Mouse (Mus musculus) liver, adult 2 months (tissue): ENCODE measurements around the gene Ccnk. TPM values are rescaled to one million over a fixed set of nuclear protein-coding genes. Genes with fewer than 3 reads are reported as not detected.

ENCODE experiments used
- DNase-seq: peaks from one replicate; pipeline ENCODE4 v3.0.0-alpha.2; 2011; ENCODE audit warnings: low read depth, low spot score; ENCODE audit errors: extremely low read depth
- H3K27ac ChIP-seq: fragments of 200-500 bp; replicated peaks from 2 replicates; pipeline ENCODE4 v1.5.1; 2012; ENCODE audit warnings: low read depth, mild to moderate bottlenecking, control low read depth, inconsistent platforms, low read length; ENCODE audit not compliant: insufficient read depth
- H3K27me3 ChIP-seq: fragments of 200-500 bp; 2 replicates; pipeline ENCODE4 v1.6.1; 2012; ENCODE audit warnings: mild to moderate bottlenecking, moderate library complexity, low read length, inconsistent platforms; ENCODE audit not compliant: control insufficient read depth, insufficient read depth
- H3K36me3 ChIP-seq: fragments of 200-500 bp; 2 replicates; pipeline ENCODE4 v1.6.1; 2012; ENCODE audit warnings: low read length, inconsistent platforms; ENCODE audit not compliant: control insufficient read depth, insufficient read depth
- H3K4me1 ChIP-seq: fragments of 200-500 bp; 2 replicates; pipeline ENCODE4 v1.6.1; 2011; ENCODE audit warnings: low read length; ENCODE audit not compliant: control insufficient read depth, insufficient read depth
- H3K4me3 ChIP-seq: fragments of 200-500 bp; 2 replicates; pipeline ENCODE4 v1.5.1; 2011; ENCODE audit warnings: low read depth, mild to moderate bottlenecking, control low read depth, low read length, moderate library complexity; ENCODE audit not compliant: insufficient read depth
- H3K79me2 ChIP-seq: fragments of 200-500 bp; 2 replicates; pipeline ENCODE4 v1.6.1; 2012; ENCODE audit warnings: inconsistent platforms, mild to moderate bottlenecking, low read length, moderate library complexity; ENCODE audit not compliant: control insufficient read depth, insufficient read depth
- H3K9ac ChIP-seq: fragments of 200-500 bp; 2 replicates; pipeline ENCODE4 v1.6.1; 2012; ENCODE audit warnings: low read depth, mild to moderate bottlenecking, control low read depth, inconsistent platforms, low read length
- CTCF ChIP-seq: fragments of 200-500 bp; IDR thresholded peaks from 2 replicates; pipeline ENCODE4 v1.5.1; 2011; ENCODE audit warnings: low read depth, low read length, control low read depth
- POLR2A ChIP-seq: fragments of 200-500 bp; IDR thresholded peaks from 2 replicates; pipeline ENCODE4 v1.6.1; 2011; ENCODE audit warnings: low read length, control low read depth; ENCODE audit not compliant: insufficient read depth; ENCODE audit errors: extremely low read depth
- WGBS: fragments of 180-500 bp; shearing (Covaris S2); methylation state at CpG from one replicate; pipeline ENCODE4 v1.1.7; 2018; 5-methylcytosine and 5-hydroxymethylcytosine counted together
- polyA plus RNA-seq: library from polyadenylated mRNA; depleted of rRNA; stranded (reverse); fragments of >200 nt; gene quantifications from 2 replicates; pipeline ENCODE4 v1.2.3, GENCODE M21; 2012
- total RNA-seq: library from RNA; depleted of rRNA; stranded (reverse); fragments of >200 nt; gene quantifications from 2 replicates; pipeline ENCODE4 v1.2.3, GENCODE M21; 2014

Ccnk gene
- total and polyA plus RNA-seq, 2 experiments = 4.1 to 8.5 TPM

- H3K36me3 ChIP-seq = peaks cover 25% of the 10 kb centered on the region
- peaks cover 11% of the 10 kb centered on the region for H3K79me2 ChIP-seq
- no peak for TF ChIP-seq POLR2A
- 0 out of 2 replicates have a peak, but pooled peaks cover 2% of the 10 kb centered on the region for H3K4me1 ChIP-seq
- no peaks in the 10 kb centered on the region for H3K27me3 ChIP-seq
- H3K4me3 ChIP-seq = no peak overlapping the region
- WGBS = 97% methylated on average over 3 of the region's 3 CpGs
- H3K9ac ChIP-seq = no peak overlapping the region
- H3K27ac ChIP-seq = no peak overlapping the region
- no peak for DNase-seq
These were observed 34.2 kb upstream of the Ccnk start for GRCm38 (mm10) chr12:108145198-108145597.

- peaks cover 9% of the 10 kb centered on the region for H3K79me2 ChIP-seq
- 67% methylated on average over 3 of the region's 3 CpGs for WGBS
- TF ChIP-seq POLR2A = no peak
- no peak for TF ChIP-seq CTCF
- no peak for DNase-seq
- H3K4me3 ChIP-seq = no peak overlapping the region
- H3K27me3 ChIP-seq = no peaks in the 10 kb centered on the region
- no peak overlapping the region for H3K9ac ChIP-seq
- H3K36me3 ChIP-seq = peaks cover 34% of the 10 kb centered on the region
- no peaks in the 10 kb centered on the region for H3K4me1 ChIP-seq
- no peak overlapping the region for H3K27ac ChIP-seq
These were observed 29.6 kb upstream of the Ccnk start for GRCm38 (mm10) chr12:108149764-108150163.

- Histone ChIP-seq H3K79me2 (peaks cover 7% of the 10 kb centered on the region; the same call in 1 of the 2 replicates), H3K27ac (no peak overlapping the region), H3K9ac (no peak overlapping the region), H3K4me1 (no peaks in the 10 kb centered on the region), H3K27me3 (no peaks in the 10 kb centered on the region), H3K4me3 (no peak overlapping the region), H3K36me3 (peaks cover 39% of the 10 kb centered on the region)
- WGBS = 97% methylated on average over 2 of the region's 2 CpGs
- TF ChIP-seq POLR2A (no peak), CTCF (peak; percentile 35; the same call in 1 of the 2 replicates)
- no peak for DNase-seq
These were observed 26.6 kb upstream of the Ccnk start for GRCm38 (mm10) chr12:108152743-108153142.

GRCm38 (mm10) chr12:108159863-108160262, 19.5 kb upstream of the Ccnk start:
- Histone ChIP-seq H3K9ac (no peak overlapping the region), H3K36me3 (peaks cover 58% of the 10 kb centered on the region), H3K4me3 (no peak overlapping the region), H3K27me3 (no peaks in the 10 kb centered on the region), H3K27ac (no peak overlapping the region), H3K4me1 (no peaks in the 10 kb centered on the region), H3K79me2 (peaks cover 15% of the 10 kb centered on the region; the same call in 1 of the 2 replicates)
- no peak for DNase-seq
- TF ChIP-seq POLR2A (no peak), CTCF (no peak)

GRCm38 (mm10) chr12:108162036-108162435, 17.3 kb upstream of the Ccnk start:
- Histone ChIP-seq H3K4me1 (no peaks in the 10 kb centered on the region), H3K27ac (no peak overlapping the region), H3K4me3 (no peak overlapping the region), H3K36me3 (peaks cover 49% of the 10 kb centered on the region), H3K79me2 (peaks cover 32% of the 10 kb centered on the region), H3K9ac (no peak overlapping the region), H3K27me3 (no peaks in the 10 kb centered on the region)
- WGBS = 96% methylated on average over 1 of the region's 1 CpGs
- no peak for DNase-seq
- TF ChIP-seq CTCF = peak; percentile 49
- TF ChIP-seq POLR2A = no peak

DNA sequence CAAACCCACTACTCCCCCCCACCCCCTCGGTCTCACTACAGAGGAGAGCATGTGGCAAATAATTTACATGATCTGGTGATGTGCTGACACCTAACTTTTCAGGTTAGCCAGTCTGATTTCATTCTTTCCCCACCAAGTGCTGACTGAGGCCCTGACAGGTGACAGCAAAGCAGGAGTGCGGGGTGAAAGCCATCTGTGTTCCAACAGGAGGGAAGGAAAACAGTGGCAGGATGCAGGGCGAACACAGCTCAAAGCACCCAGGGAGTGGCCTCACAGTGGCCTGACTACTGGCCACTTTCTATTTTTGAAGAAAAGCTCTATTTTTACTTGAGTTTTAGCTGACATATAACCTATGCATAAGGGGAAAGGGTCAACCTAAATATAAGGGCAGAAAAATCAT, 15.7 kb upstream of the Ccnk start:
- no peak overlapping the region for H3K4me3 ChIP-seq
- H3K9ac ChIP-seq = no peak overlapping the region
- TF ChIP-seq CTCF = no peak
- no peak for TF ChIP-seq POLR2A
- H3K27me3 ChIP-seq = no peaks in the 10 kb centered on the region
- peaks cover 46% of the 10 kb centered on the region for H3K79me2 ChIP-seq
- no peak overlapping the region for H3K27ac ChIP-seq
- DNase-seq = no peak
- no peaks in the 10 kb centered on the region for H3K4me1 ChIP-seq
- peaks cover 37% of the 10 kb centered on the region for H3K36me3 ChIP-seq
- 89% methylated on average over 3 of the region's 3 CpGs for WGBS
